Mouse (Mus musculus) midbrain, postnatal 0 days (tissue): ENCODE data around the gene Ldhd. TPM values are rescaled to one million over a fixed set of nuclear protein-coding genes. Genes with fewer than 3 reads are reported as not detected.

Experiments used
- ATAC-seq: fragments of 200-750 bp; cut with Nextera tagmentation; 2 replicates; pipeline ENCODE4 v1.8.0; 2017; ENCODE audit warnings: moderate number of reproducible peaks, mild to moderate bottlenecking, moderate TSS enrichment, moderate library complexity; ENCODE audit not compliant: low FRiP score
- DNase-seq: peaks from one replicate; pipeline ENCODE4 v3.0.0-alpha.2; 2015; ENCODE audit warnings: low spot score
- H3K27ac ChIP-seq: fragments of 300-500 bp; sonication (generic); 2 replicates; pipeline ENCODE4 v1.5.1; 2014; ENCODE audit warnings: low read depth, mild to moderate bottlenecking, low read length, mixed read lengths
- H3K27me3 ChIP-seq: fragments of 300-500 bp; sonication (generic); 2 replicates; pipeline ENCODE4 v1.6.1; 2014; ENCODE audit warnings: low read length, control low read depth, mixed read lengths; ENCODE audit not compliant: insufficient read depth
- H3K36me3 ChIP-seq: fragments of 300-500 bp; sonication (generic); 2 replicates; pipeline ENCODE4 v1.6.1; 2014; ENCODE audit warnings: low read length, control low read depth, mixed read lengths; ENCODE audit not compliant: insufficient read depth
- H3K4me1 ChIP-seq: fragments of 300-500 bp; sonication (generic); 2 replicates; pipeline ENCODE4 v1.6.1; 2014; ENCODE audit warnings: mild to moderate bottlenecking, control low read depth, antibody characterized with exemption, low read length, mixed read lengths; ENCODE audit not compliant: insufficient read depth
- H3K4me2 ChIP-seq: fragments of 300-500 bp; sonication (generic); 2 replicates; pipeline ENCODE4 v1.6.1; 2014; ENCODE audit warnings: low read depth, mild to moderate bottlenecking, low read length, mixed read lengths; ENCODE audit not compliant: poor library complexity, severe bottlenecking
- H3K4me3 ChIP-seq: fragments of 300-500 bp; sonication (generic); 2 replicates; pipeline ENCODE4 v1.5.1; 2014; ENCODE audit warnings: low read depth, mild to moderate bottlenecking, low read length, moderate library complexity
- H3K9ac ChIP-seq: fragments of 300-500 bp; sonication (generic); replicated peaks from 2 replicates; pipeline ENCODE4 v1.6.1; 2014; ENCODE audit warnings: mild to moderate bottlenecking, low read length, moderate library complexity, mixed read lengths; ENCODE audit not compliant: poor library complexity, severe bottlenecking
- H3K9me3 ChIP-seq: fragments of 300-500 bp; sonication (generic); 2 replicates; pipeline ENCODE4 v1.6.1; 2016; ENCODE audit warnings: low read length, control low read depth
- CTCF ChIP-seq: IDR thresholded peaks from 2 replicates; pipeline ENCODE4 v1.5.1; 2016; ENCODE audit warnings: antibody characterized with exemption, mild to moderate bottlenecking
- WGBS: fragments of 180-500 bp; shearing (Covaris S2); extraction: QIAGEN DNeasy Blood & Tissue Kit; methylation state at CpG from one replicate; pipeline ENCODE4 v1.1.7; 2014; 5-methylcytosine and 5-hydroxymethylcytosine counted together
- polyA plus RNA-seq: library from polyadenylated mRNA; unstranded; fragments of >200 nt; fragmentation: Nextera tagmentation; extraction: Ambion mirVana; gene quantifications from 2 replicates; pipeline ENCODE4 v1.2.1, GENCODE M21; 2015
- total RNA-seq: library from RNA; depleted of rRNA; stranded (reverse); fragments of >200 nt; gene quantifications from 2 replicates; pipeline ENCODE4 v1.2.3, GENCODE M21; 2014; rRNA removed

Gene Ldhd
- total and polyA plus RNA-seq, 2 experiments from 2014 or later, result 1.5 to 2.0 TPM

DNA sequence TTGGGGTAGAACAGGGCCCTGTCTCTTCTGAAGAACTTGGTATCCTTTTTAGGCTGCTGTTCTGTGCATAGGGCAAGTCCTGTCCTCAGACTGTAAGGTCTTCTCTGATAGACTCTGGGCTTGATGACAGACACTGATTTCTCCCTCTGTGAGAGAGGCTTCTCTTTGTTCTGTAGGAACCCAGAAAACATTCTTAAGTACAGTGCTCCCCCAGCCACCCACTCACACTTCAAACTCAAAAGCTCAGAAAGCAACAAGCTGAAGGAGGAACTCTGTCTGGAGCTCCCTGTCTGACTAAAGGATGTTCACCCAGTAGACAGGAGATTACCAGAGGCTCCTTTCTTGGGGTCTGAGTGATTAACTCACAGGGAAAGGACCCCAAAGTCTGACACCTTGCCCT lies 53.7 kb downstream of the Ldhd start:
- DNase-seq, result no peak
- Histone ChIP-seq H3K4me2 (no peak overlapping the region), H3K9me3 (no peaks in the 10 kb centered on the region), H3K27me3 (no peaks in the 10 kb centered on the region), H3K4me1 (no peaks in the 10 kb centered on the region), H3K27ac (no peak overlapping the region), H3K4me3 (no peak overlapping the region), H3K36me3 (no peaks in the 10 kb centered on the region), H3K9ac (no peak overlapping the region)
- ATAC-seq, result no peak
- TF ChIP-seq CTCF, result no peak

GRCm38 (mm10) chr8:111575492-111575891 lies 54.7 kb downstream of the Ldhd start:
- no peak overlapping the region for H3K4me3 ChIP-seq
- H3K9me3 ChIP-seq, result no peaks in the 10 kb centered on the region
- no peak for DNase-seq
- H3K4me2 ChIP-seq, result no peak overlapping the region
- WGBS, result 91% methylated on average over 4 of the region's 4 CpGs
- H3K27ac ChIP-seq, result no peak overlapping the region
- no peak overlapping the region for H3K9ac ChIP-seq
- no peak for TF ChIP-seq CTCF
- no peaks in the 10 kb centered on the region for H3K27me3 ChIP-seq
- ATAC-seq, result no peak
- no peaks in the 10 kb centered on the region for H3K4me1 ChIP-seq
- H3K36me3 ChIP-seq, result no peaks in the 10 kb centered on the region

DNA sequence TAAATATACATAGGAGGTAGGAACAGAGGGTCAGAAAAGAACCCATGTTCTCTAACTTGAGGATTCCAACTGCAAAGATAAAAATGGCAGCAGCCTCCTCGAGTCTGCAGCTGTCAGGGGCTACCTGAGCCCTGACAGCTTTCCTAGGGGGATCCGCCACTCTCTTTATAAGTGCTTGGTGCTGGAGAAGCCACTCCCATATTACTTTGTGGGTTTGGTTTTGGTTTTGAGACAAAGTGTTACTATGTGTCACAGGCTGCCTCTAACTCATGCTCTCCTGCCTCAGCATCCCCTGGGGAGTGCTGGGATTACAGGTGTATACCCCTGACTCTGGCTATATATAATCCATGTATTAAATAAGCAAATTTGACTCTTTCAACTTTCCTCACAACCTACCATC lies 56.2 kb downstream of the Ldhd start:
- no peak for DNase-seq
- ATAC-seq, result no peak
- Histone ChIP-seq H3K4me1 (no peaks in the 10 kb centered on the region), H3K9me3 (no peaks in the 10 kb centered on the region), H3K4me2 (no peak overlapping the region), H3K27ac (no peak overlapping the region), H3K4me3 (no peak overlapping the region), H3K27me3 (no peaks in the 10 kb centered on the region), H3K9ac (no peak overlapping the region), H3K36me3 (no peaks in the 10 kb centered on the region)
- no peak for TF ChIP-seq CTCF
- 73% methylated on average over 2 of the region's 2 CpGs for WGBS

Other genes with a start within 250 kb of the Ldhd start
- gene Fa2h, start 236.6 kb downstream of the Ldhd start, total RNA-seq, result 0.42 and 1.8 TPM in 2 replicates
- gene Fa2h, start 236.6 kb downstream of the Ldhd start, polyA plus RNA-seq, result 0.79 and 0.81 TPM in 2 replicates
- gene Wdr59, start 108.3 kb downstream of the Ldhd start, total RNA-seq, result 11.6 and 17.1 TPM in 2 replicates
- gene Wdr59, start 108.3 kb downstream of the Ldhd start, polyA plus RNA-seq, result 5.6 and 6.6 TPM in 2 replicates
- gene Znrf1, start 94.3 kb downstream of the Ldhd start, total RNA-seq, result 229 and 234 TPM in 2 replicates
- gene Znrf1, start 94.3 kb downstream of the Ldhd start, polyA plus RNA-seq, result 87.8 and 96.5 TPM in 2 replicates
- gene Zfp1, start 13.0 kb upstream of the Ldhd start, total RNA-seq, result 18.1 and 22.2 TPM in 2 replicates
- 22.7 and 23.3 TPM in 2 replicates for gene Zfp1, start 13.0 kb upstream of the Ldhd start, polyA plus RNA-seq
- not detected in 2 replicates for gene Ctrb1, start 60.6 kb upstream of the Ldhd start, total RNA-seq
- gene Ctrb1, start 60.6 kb upstream of the Ldhd start, polyA plus RNA-seq, result not detected in 2 replicates
- 62.3 and 72.8 TPM in 2 replicates for gene Bcar1, start 113.4 kb upstream of the Ldhd start, total RNA-seq
- 38.3 and 44.3 TPM in 2 replicates for gene Bcar1, start 113.4 kb upstream of the Ldhd start, polyA plus RNA-seq
- gene Cfdp1, start 223.9 kb upstream of the Ldhd start, total RNA-seq, result 61.3 and 63.1 TPM in 2 replicates
- gene Cfdp1, start 223.9 kb upstream of the Ldhd start, polyA plus RNA-seq, result 196 and 197 TPM in 2 replicates
- gene Tmem170, start 246.4 kb upstream of the Ldhd start, total RNA-seq, result 3.6 TPM in 2 replicates
- 2.1 and 2.7 TPM in 2 replicates for gene Tmem170, start 246.4 kb upstream of the Ldhd start, polyA plus RNA-seq